Mouse (Mus musculus) natural killer cell, adult 2 months (primary cell): ENCODE data around the gene Slc25a41.
A peak's percentile ranks its signal among the peaks of the same experiment; 100 is the strongest.

Source experiments
- DNase-seq, 2 experiments: peaks; one replicate each; pipeline ENCODE4 v3.0.0; 2022; ENCODE audit warnings: low spot score in 2 of 2

Slc25a41 gene

GRCm38 (mm10) chr17:56990966-56991365, 50.5 kb downstream of the Slc25a41 start:
- no peak for DNase-seq

GRCm38 (mm10) chr17:56990115-56990746, 51.2 kb downstream of the Slc25a41 start, which contains the start of gene Clpp:
Clpp (plus strand) TSS chr17:56990305.
- peak; percentile 94 to 95 for DNase-seq

GRCm38 (mm10) chr17:56989467-56990114, 51.9 kb downstream of the Slc25a41 start:
- DNase-seq = no peak

GRCm38 (mm10) chr17:56988921-56989430, 52.5 kb downstream of the Slc25a41 start:
- no peak for DNase-seq

GRCm38 (mm10) chr17:56988441-56988840, 53.0 kb downstream of the Slc25a41 start:
- DNase-seq = no peak

- DNase-seq = no peak
Observed at GRCm38 (mm10) chr17:56986105-56986805, 55.2 kb downstream of the Slc25a41 start.

GRCm38 (mm10) chr17:56985656-56986055, 55.8 kb downstream of the Slc25a41 start:
- DNase-seq = no peak

- no peak for DNase-seq
Observed at GRCm38 (mm10) chr17:56984886-56985285, 56.6 kb downstream of the Slc25a41 start.
